Mouse (Mus musculus) heart, embryonic 14.5 days (tissue): ENCODE data around the gene 4930432M17Rik. TPM values are rescaled to one million over a fixed set of nuclear protein-coding genes. Genes with fewer than 3 reads are reported as not detected.

Source experiments
- ATAC-seq: fragments of 200-750 bp; cut with Nextera tagmentation; 2 replicates; pipeline ENCODE4 v1.8.0; 2017; ENCODE audit warnings: low read depth, moderate TSS enrichment; ENCODE audit not compliant: insufficient number of reproducible peaks, insufficient read depth, low FRiP score
- H3K27ac ChIP-seq, 2 experiments: fragments of 200-500 bp in 1 of 2; fragments of 300-500 bp in 1 of 2; sonication (generic) in 1 of 2; replicated peaks in 1 of 2; 2 replicates each; pipeline ENCODE4 v1.5.1; 2012 to 2014; ENCODE audit warnings: low read depth in 2 of 2, low read length in 2 of 2, control low read depth in 1 of 2, mild to moderate bottlenecking in 1 of 2, mixed read lengths in 1 of 2; ENCODE audit not compliant: control insufficient read depth in 1 of 2, insufficient read depth in 1 of 2
- H3K27me3 ChIP-seq: fragments of 300-500 bp; sonication (generic); 2 replicates; pipeline ENCODE4 v1.6.1; 2014; ENCODE audit warnings: mild to moderate bottlenecking, low read length, control low read depth; ENCODE audit not compliant: control insufficient read depth, insufficient read depth
- H3K36me3 ChIP-seq: fragments of 300-500 bp; sonication (generic); 2 replicates; pipeline ENCODE4 v1.6.1; 2014; ENCODE audit warnings: mild to moderate bottlenecking, control low read depth, low read length, mixed read lengths; ENCODE audit not compliant: control insufficient read depth, insufficient read depth
- H3K4me1 ChIP-seq, 2 experiments: fragments of 200-500 bp in 1 of 2; fragments of 300-500 bp in 1 of 2; sonication (generic) in 1 of 2; 2 replicates each; pipeline ENCODE4 v1.6.1; 2012 to 2014; ENCODE audit warnings: low read length in 2 of 2, control low read depth in 1 of 2, mixed read lengths in 1 of 2; ENCODE audit not compliant: control insufficient read depth in 2 of 2, insufficient read depth in 2 of 2
- H3K4me2 ChIP-seq: fragments of 300-500 bp; sonication (generic); 2 replicates; pipeline ENCODE4 v1.6.1; 2014; ENCODE audit warnings: mild to moderate bottlenecking, low read length
- H3K4me3 ChIP-seq, 2 experiments: fragments of 200-500 bp in 1 of 2; fragments of 300-500 bp in 1 of 2; sonication (generic) in 1 of 2; 2 replicates each; pipeline ENCODE4 v1.5.1; 2012 to 2014; ENCODE audit warnings: low read length in 2 of 2, mild to moderate bottlenecking in 2 of 2, control low read depth in 1 of 2, low read depth in 1 of 2, moderate library complexity in 1 of 2; ENCODE audit not compliant: control insufficient read depth in 1 of 2, insufficient read depth in 1 of 2
- H3K9ac ChIP-seq: fragments of 300-500 bp; sonication (generic); 2 replicates; pipeline ENCODE4 v1.6.1; 2014; ENCODE audit warnings: mild to moderate bottlenecking, low read length
- H3K9me3 ChIP-seq: fragments of 300-500 bp; sonication (generic); 2 replicates; pipeline ENCODE4 v1.6.1; 2016; ENCODE audit warnings: low read length, control low read depth; ENCODE audit not compliant: control insufficient read depth
- WGBS: fragments of 180-500 bp; shearing (Covaris S2); extraction: QIAGEN DNeasy Blood & Tissue Kit; methylation state at CpG from one replicate; pipeline ENCODE4 v1.1.7; 2014; 5-methylcytosine and 5-hydroxymethylcytosine counted together
- polyA plus RNA-seq: library from polyadenylated mRNA; unstranded; fragments of >200 nt; fragmentation: Nextera tagmentation; extraction: Ambion mirVana; gene quantifications from 2 replicates; pipeline ENCODE4 v1.2.1, GENCODE M21; 2014

4930432M17Rik gene
- polyA plus RNA-seq, 1 experiment from 2014 or later, result not detected

GRCm38 (mm10) chr3:121707106-121707505 lies 36.5 kb downstream of the 4930432M17Rik start:
- Histone ChIP-seq H3K9me3 (no peaks in the 10 kb centered on the region), H3K9ac (no peak overlapping the region), H3K4me3 (no peak overlapping the region), H3K4me2 (no peak overlapping the region), H3K27me3 (no peaks in the 10 kb centered on the region), H3K36me3 (no peaks in the 10 kb centered on the region), H3K4me1 (peaks cover 3 to 8% of the 10 kb centered on the region in 2 experiments; a peak in 2 of 4 replicates), H3K27ac (no peak overlapping the region)
- no peak for ATAC-seq
- 91% methylated on average over 4 of the region's 4 CpGs for whole genome bisulfite sequencing

GRCm38 (mm10) chr3:121710894-121711531 lies 40.5 kb downstream of the 4930432M17Rik start:
- peaks cover 17 to 25% of the 10 kb centered on the region in 2 experiments for H3K4me1 ChIP-seq
- H3K27ac ChIP-seq, result no peak overlapping the region; a peak in 2 of 4 replicates
- H3K4me2 ChIP-seq, result no peak overlapping the region
- no peak overlapping the region for H3K4me3 ChIP-seq
- WGBS, result 74% methylated on average over 7 of the region's 7 CpGs
- no peaks in the 10 kb centered on the region for H3K36me3 ChIP-seq
- no peak overlapping the region for H3K9ac ChIP-seq
- no peak for ATAC-seq
- H3K9me3 ChIP-seq, result no peaks in the 10 kb centered on the region
- H3K27me3 ChIP-seq, result no peaks in the 10 kb centered on the region

GRCm38 (mm10) chr3:121712222-121712621 lies 41.7 kb downstream of the 4930432M17Rik start:
- Histone ChIP-seq H3K9me3 (no peaks in the 10 kb centered on the region), H3K36me3 (no peaks in the 10 kb centered on the region), H3K4me1 (peaks cover 17 to 25% of the 10 kb centered on the region in 2 experiments), H3K27ac (no peak overlapping the region), H3K27me3 (no peaks in the 10 kb centered on the region), H3K4me3 (no peak overlapping the region), H3K9ac (no peak overlapping the region), H3K4me2 (no peak overlapping the region)
- WGBS, result 78% methylated on average over 4 of the region's 4 CpGs
- no peak for ATAC-seq

GRCm38 (mm10) chr3:121713151-121713701 lies 42.7 kb downstream of the 4930432M17Rik start:
- no peaks in the 10 kb centered on the region for H3K27me3 ChIP-seq
- H3K36me3 ChIP-seq, result no peaks in the 10 kb centered on the region
- H3K4me3 ChIP-seq, result no peak overlapping the region
- H3K9ac ChIP-seq, result no peak overlapping the region
- H3K27ac ChIP-seq, result no peak overlapping the region
- peaks cover 17 to 25% of the 10 kb centered on the region in 2 experiments for H3K4me1 ChIP-seq
- no peaks in the 10 kb centered on the region for H3K9me3 ChIP-seq
- no peak for ATAC-seq
- H3K4me2 ChIP-seq, result peak overlapping the region; percentile 26
- 15% methylated on average over 17 of the region's 17 CpGs for WGBS

- peaks cover 17 to 25% of the 10 kb centered on the region in 2 experiments for H3K4me1 ChIP-seq
- no peaks in the 10 kb centered on the region for H3K9me3 ChIP-seq
- ATAC-seq, result no peak
- WGBS, result 59% methylated on average over 8 of the region's 8 CpGs
- no peak overlapping the region for H3K9ac ChIP-seq
- no peaks in the 10 kb centered on the region for H3K36me3 ChIP-seq
- no peak overlapping the region for H3K4me3 ChIP-seq
- H3K4me2 ChIP-seq, result peak overlapping the region; percentile 26
- no peak overlapping the region for H3K27ac ChIP-seq
- no peaks in the 10 kb centered on the region for H3K27me3 ChIP-seq
These were observed 43.3 kb downstream of the 4930432M17Rik start for GRCm38 (mm10) chr3:121713816-121714215.

- Histone ChIP-seq H3K4me2 (no peak overlapping the region), H3K4me3 (no peak overlapping the region), H3K4me1 (peaks cover 17 to 25% of the 10 kb centered on the region in 2 experiments), H3K27ac (no peak overlapping the region), H3K9ac (no peak overlapping the region), H3K36me3 (no peaks in the 10 kb centered on the region), H3K9me3 (no peaks in the 10 kb centered on the region), H3K27me3 (no peaks in the 10 kb centered on the region)
- ATAC-seq, result no peak
- WGBS, result 67% methylated on average over 2 of the region's 2 CpGs
These were observed 43.9 kb downstream of the 4930432M17Rik start for GRCm38 (mm10) chr3:121714461-121714860.

GRCm38 (mm10) chr3:121715336-121715735 lies 44.8 kb downstream of the 4930432M17Rik start:
- Histone ChIP-seq H3K9ac (no peak overlapping the region), H3K36me3 (no peaks in the 10 kb centered on the region), H3K9me3 (no peaks in the 10 kb centered on the region), H3K27me3 (no peaks in the 10 kb centered on the region), H3K4me3 (no peak overlapping the region), H3K27ac (no peak overlapping the region), H3K4me1 (peaks cover 17 to 25% of the 10 kb centered on the region in 2 experiments), H3K4me2 (no peak overlapping the region)
- no peak for ATAC-seq
